Mouse (Mus musculus) stomach, postnatal 0 days (tissue): Measurements from ENCODE around the gene Hebp1.
A peak's percentile ranks its signal among the peaks of the same experiment; 100 is the strongest.

Experiments used
- CTCF ChIP-seq: IDR thresholded peaks from 2 replicates; pipeline ENCODE4 v1.5.1; 2016; ENCODE audit warnings: antibody characterized with exemption, low read depth, mild to moderate bottlenecking, moderate library complexity
- EP300 ChIP-seq: optimal IDR thresholded peaks from 2 replicates; pipeline ENCODE3; 2016; ENCODE audit warnings: antibody characterized with exemption

GRCm38 (mm10) chr6:135150311-135150710, 47.5 kb downstream of the Hebp1 start:
- peak; percentile 74 for TF ChIP-seq CTCF
- no peak for TF ChIP-seq EP300
